Mouse (Mus musculus) spleen, adult 2 months (tissue): Measurements from ENCODE around the gene Ppm1h.

Experiments used
- CTCF ChIP-seq: fragments of 200-500 bp; IDR thresholded peaks from 2 replicates; pipeline ENCODE4 v1.5.1; 2011; ENCODE audit warnings: mild to moderate bottlenecking, inconsistent platforms; ENCODE audit not compliant: insufficient read depth, insufficient read length, insufficient replicate concordance; ENCODE audit errors: extremely low read depth
- POLR2A ChIP-seq: fragments of 200-500 bp; IDR thresholded peaks from 2 replicates; pipeline ENCODE4 v1.6.1; 2011; ENCODE audit warnings: low read depth, low read length, inconsistent platforms

GRCm38 (mm10) chr10:122950966-122951365 is 272.4 kb downstream of the Ppm1h start:
- TF ChIP-seq POLR2A, result no peak
- TF ChIP-seq CTCF, result no peak
